Mouse (Mus musculus) stomach, embryonic 16.5 days (tissue): ENCODE results near the gene Socs7. TPM values are rescaled to one million over a fixed set of nuclear protein-coding genes. Genes with fewer than 3 reads are reported as not detected.

Source experiments
- ATAC-seq: fragments of 200-750 bp; cut with Nextera tagmentation; 2 replicates; pipeline ENCODE4 v1.8.0; 2017; ENCODE audit warnings: moderate number of reproducible peaks, moderate TSS enrichment; ENCODE audit not compliant: insufficient read depth, low FRiP score
- H3K27ac ChIP-seq: fragments of 300-500 bp; sonication (generic); 2 replicates; pipeline ENCODE4 v1.5.1; 2014; ENCODE audit warnings: low read length
- H3K27me3 ChIP-seq: fragments of 300-500 bp; sonication (generic); 2 replicates; pipeline ENCODE4 v1.6.1; 2014; ENCODE audit warnings: low read length, control low read depth, mixed read lengths; ENCODE audit not compliant: control insufficient read depth, insufficient read depth
- H3K36me3 ChIP-seq: fragments of 300-500 bp; sonication (generic); 2 replicates; pipeline ENCODE4 v1.6.1; 2014; ENCODE audit warnings: low read length; ENCODE audit not compliant: control insufficient read depth, insufficient read depth
- H3K4me1 ChIP-seq: fragments of 300-500 bp; sonication (generic); 2 replicates; pipeline ENCODE4 v1.6.1; 2014; ENCODE audit warnings: low read length, control low read depth, mixed read lengths; ENCODE audit not compliant: control insufficient read depth, insufficient read depth
- H3K4me2 ChIP-seq: fragments of 300-500 bp; sonication (generic); 2 replicates; pipeline ENCODE4 v1.6.1; 2014; ENCODE audit warnings: low read depth, low read length, mixed read lengths
- H3K4me3 ChIP-seq: fragments of 300-500 bp; sonication (generic); replicated peaks from 2 replicates; pipeline ENCODE4 v1.5.1; 2014; ENCODE audit warnings: mild to moderate bottlenecking, low read length
- H3K9ac ChIP-seq: fragments of 300-500 bp; sonication (generic); 2 replicates; pipeline ENCODE4 v1.6.1; 2014; ENCODE audit warnings: low read length
- H3K9me3 ChIP-seq: fragments of 300-500 bp; sonication (generic); replicated peaks from 2 replicates; pipeline ENCODE4 v1.6.1; 2016; ENCODE audit warnings: low read length, control low read depth; ENCODE audit not compliant: control insufficient read depth
- WGBS: fragments of 180-500 bp; shearing (Covaris S2); extraction: QIAGEN DNeasy Blood & Tissue Kit; methylation state at CpG from one replicate; pipeline ENCODE4 v1.1.7; 2014; 5-methylcytosine and 5-hydroxymethylcytosine counted together
- polyA plus RNA-seq: library from polyadenylated mRNA; unstranded; fragments of >200 nt; fragmentation: Nextera tagmentation; extraction: Ambion mirVana; gene quantifications from 2 replicates; pipeline ENCODE4 v1.2.1, GENCODE M21; 2015

Gene Socs7
- polyA plus RNA-seq, 1 experiment from 2014 or later = 3.4 TPM

- Histone ChIP-seq H3K4me2 (peak overlapping the region; percentile 84), H3K9ac (peak overlapping the region; percentile 87), H3K27me3 (no peaks in the 10 kb centered on the region), H3K4me3 (peak overlapping the region; percentile 83), H3K36me3 (no peaks in the 10 kb centered on the region), H3K9me3 (no peaks in the 10 kb centered on the region), H3K4me1 (peaks cover 18% of the 10 kb centered on the region), H3K27ac (peak overlapping the region; percentile 88)
- 2% methylated on average over 49 of the region's 49 CpGs for WGBS
- ATAC-seq = peak; percentile 54
Observed at GRCm38 (mm10) chr11:97415712-97416636, 53.6 kb downstream of the Socs7 start.

DNA sequence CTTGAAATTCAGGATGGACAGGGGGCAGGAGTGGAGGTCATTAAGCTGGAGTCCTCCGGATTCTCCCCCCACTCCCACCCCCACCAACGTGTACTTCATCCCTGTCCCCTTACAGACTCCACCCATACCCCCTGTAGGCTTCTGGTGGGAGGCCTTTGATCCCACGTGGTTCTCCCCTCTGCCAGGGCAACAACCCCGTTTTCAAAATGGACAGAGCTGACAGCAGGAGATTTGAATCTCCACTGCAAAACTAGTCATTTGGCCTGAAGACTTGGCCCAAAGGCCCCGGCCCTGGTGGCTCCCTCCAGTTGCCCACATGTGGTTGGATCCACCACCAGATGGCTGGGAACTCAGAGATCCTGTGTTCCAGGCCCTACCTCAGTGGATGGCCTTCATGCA, 54.3 kb downstream of the Socs7 start:
- peak overlapping the region; percentile 87 for H3K9ac ChIP-seq
- peak overlapping the region; percentile 83 for H3K4me3 ChIP-seq
- H3K9me3 ChIP-seq = no peaks in the 10 kb centered on the region
- peak overlapping the region; percentile 84 for H3K4me2 ChIP-seq
- ATAC-seq = no peak
- H3K36me3 ChIP-seq = no peaks in the 10 kb centered on the region
- no peaks in the 10 kb centered on the region for H3K27me3 ChIP-seq
- peak overlapping the region; percentile 88; the same call in 1 of the 2 replicates for H3K27ac ChIP-seq
- 18% methylated on average over 5 of the region's 5 CpGs for WGBS
- peaks cover 18% of the 10 kb centered on the region for H3K4me1 ChIP-seq

GRCm38 (mm10) chr11:97418834-97419539, 56.6 kb downstream of the Socs7 start:
- Histone ChIP-seq H3K9ac (no peak overlapping the region), H3K27me3 (no peaks in the 10 kb centered on the region), H3K4me3 (no peak overlapping the region), H3K36me3 (no peaks in the 10 kb centered on the region), H3K9me3 (no peaks in the 10 kb centered on the region), H3K4me1 (peaks cover 17% of the 10 kb centered on the region), H3K4me2 (no peak overlapping the region), H3K27ac (no peak overlapping the region)
- no peak for ATAC-seq
- 71% methylated on average over 14 of the region's 14 CpGs for WGBS

GRCm38 (mm10) chr11:97419540-97419900, 57.2 kb downstream of the Socs7 start:
- H3K27ac ChIP-seq = no peak overlapping the region
- H3K4me2 ChIP-seq = no peak overlapping the region
- no peaks in the 10 kb centered on the region for H3K27me3 ChIP-seq
- 53% methylated on average over 5 of the region's 5 CpGs for WGBS
- no peaks in the 10 kb centered on the region for H3K36me3 ChIP-seq
- H3K4me1 ChIP-seq = peaks cover 23% of the 10 kb centered on the region
- ATAC-seq = no peak
- H3K4me3 ChIP-seq = no peak overlapping the region
- H3K9ac ChIP-seq = 0 out of 2 replicates have a peak overlapping the region, but pooled peaks have one; percentile 0
- H3K9me3 ChIP-seq = no peaks in the 10 kb centered on the region

GRCm38 (mm10) chr11:97422507-97422906, 60.2 kb downstream of the Socs7 start:
- WGBS = 66% methylated on average over 4 of the region's 4 CpGs
- H3K4me1 ChIP-seq = peaks cover 18% of the 10 kb centered on the region
- no peak for ATAC-seq
- H3K4me2 ChIP-seq = no peak overlapping the region
- no peaks in the 10 kb centered on the region for H3K27me3 ChIP-seq
- H3K9ac ChIP-seq = no peak overlapping the region
- no peak overlapping the region for H3K4me3 ChIP-seq
- no peaks in the 10 kb centered on the region for H3K36me3 ChIP-seq
- 0 out of 2 replicates have a peak overlapping the region, but pooled peaks have one; percentile 49 for H3K27ac ChIP-seq
- no peaks in the 10 kb centered on the region for H3K9me3 ChIP-seq

GRCm38 (mm10) chr11:97424092-97424692, 61.8 kb downstream of the Socs7 start:
- Histone ChIP-seq H3K9me3 (no peaks in the 10 kb centered on the region), H3K27ac (peak overlapping the region; percentile 26; the same call in 1 of the 2 replicates), H3K36me3 (no peaks in the 10 kb centered on the region), H3K4me3 (no peak overlapping the region), H3K27me3 (no peaks in the 10 kb centered on the region), H3K4me2 (no peak overlapping the region), H3K4me1 (peaks cover 33% of the 10 kb centered on the region), H3K9ac (0 out of 2 replicates have a peak overlapping the region, but pooled peaks have one; percentile 20)
- WGBS = 50% methylated on average over 5 of the region's 5 CpGs
- peak; percentile 22; the same call in 1 of the 2 replicates for ATAC-seq

GRCm38 (mm10) chr11:97424802-97425201, 62.5 kb downstream of the Socs7 start:
- H3K27me3 ChIP-seq = no peaks in the 10 kb centered on the region
- H3K27ac ChIP-seq = peak overlapping the region; percentile 26; the same call in 1 of the 2 replicates
- 27% methylated on average over 3 of the region's 3 CpGs for WGBS
- no peaks in the 10 kb centered on the region for H3K36me3 ChIP-seq
- peaks cover 31% of the 10 kb centered on the region for H3K4me1 ChIP-seq
- no peak overlapping the region for H3K4me3 ChIP-seq
- H3K9ac ChIP-seq = no peak overlapping the region
- ATAC-seq = no peak
- H3K9me3 ChIP-seq = no peaks in the 10 kb centered on the region
- H3K4me2 ChIP-seq = no peak overlapping the region

DNA sequence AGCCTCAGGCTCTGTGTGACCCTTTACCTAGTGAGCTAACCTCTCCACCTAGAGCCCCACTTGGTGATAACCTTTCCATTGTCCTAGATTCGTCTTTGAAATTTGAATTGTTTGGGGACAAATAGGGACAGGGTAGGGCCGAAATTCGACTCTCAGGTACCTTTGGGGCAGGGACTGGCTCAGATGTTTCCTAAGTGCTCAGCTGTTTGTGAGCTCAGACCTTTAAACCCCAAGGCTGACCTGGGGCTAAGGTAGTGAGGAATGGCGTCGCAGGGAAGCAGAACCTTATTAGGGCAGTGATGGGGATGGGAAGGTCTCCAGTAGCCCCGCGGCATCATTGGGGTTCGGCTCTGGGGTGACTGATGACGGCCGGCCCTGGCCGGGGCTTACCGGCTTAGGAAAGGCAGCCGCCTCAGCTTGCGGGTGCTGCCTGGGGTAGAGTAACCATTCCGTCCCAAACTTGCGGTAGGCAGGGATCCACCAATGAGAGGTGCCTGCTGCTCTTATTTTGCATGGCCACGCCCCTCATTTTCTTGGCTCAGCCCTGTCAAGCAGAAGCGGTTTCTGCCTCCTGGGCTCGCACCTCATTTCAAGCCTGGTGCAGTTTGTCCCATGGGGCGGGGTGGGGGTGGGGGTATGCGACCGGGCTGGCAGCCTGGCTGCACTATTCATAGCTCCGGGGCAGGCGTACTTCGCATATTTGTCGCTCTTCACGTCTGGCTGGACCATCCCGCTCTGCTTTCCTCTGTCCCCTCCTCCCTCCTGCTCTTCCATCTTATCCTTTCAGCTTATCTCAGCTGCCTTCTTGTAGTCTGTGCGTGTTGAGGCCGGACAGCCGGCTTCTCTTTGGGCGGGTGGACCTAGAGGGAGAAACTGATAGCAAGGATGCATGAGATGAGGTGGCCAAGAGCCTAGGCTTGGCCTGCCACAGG, 65.7 kb downstream of the Socs7 start:
- H3K9ac ChIP-seq = peak overlapping the region; percentile 52
- peak; percentile 84 for ATAC-seq
- no peaks in the 10 kb centered on the region for H3K27me3 ChIP-seq
- no peaks in the 10 kb centered on the region for H3K36me3 ChIP-seq
- peak overlapping the region; percentile 41 for H3K4me3 ChIP-seq
- peaks cover 31% of the 10 kb centered on the region for H3K4me1 ChIP-seq
- H3K4me2 ChIP-seq = peak overlapping the region; percentile 71
- H3K9me3 ChIP-seq = no peaks in the 10 kb centered on the region
- peak overlapping the region; percentile 62 for H3K27ac ChIP-seq
- WGBS = 2% methylated on average over 32 of the region's 32 CpGs
